Mouse (Mus musculus) T-helper 17 cell (primary cell): ENCODE results near the gene Zbtb39.
"Not testable (repeated sequence)": the region's sequence is repeated elsewhere in the genome, so short reads cannot be mapped to it uniquely, and the experiment has no call there.

Source experiments
- in situ Hi-C, 2 experiments: fragments of 300-600 bp; cut with MboI, MseI; formaldehyde crosslinking; loops; 1 replicate in 1 of 2; 2 replicates in 1 of 2; pipeline ENCODE4 v1.15.1; 2025; ENCODE audit warnings: high pct_unique_total_duplicates in 2 of 2

Zbtb39 gene

GRCm38 (mm10) chr10:127785411-127785810 is 46.1 kb downstream of the Zbtb39 start:
- in situ Hi-C loops: not testable (repeated sequence)
